Mouse (Mus musculus): ENCODE results near the gene Dixdc1. TPM values are rescaled to one million over a fixed set of nuclear protein-coding genes. Genes with fewer than 3 reads are reported as not detected.

The Dixdc1 gene
- polyA plus RNA-seq (2015; fragmentation: Nextera tagmentation; extraction: Ambion mirVana) = 8.3 and 8.5 TPM in 2 replicates

DNA sequence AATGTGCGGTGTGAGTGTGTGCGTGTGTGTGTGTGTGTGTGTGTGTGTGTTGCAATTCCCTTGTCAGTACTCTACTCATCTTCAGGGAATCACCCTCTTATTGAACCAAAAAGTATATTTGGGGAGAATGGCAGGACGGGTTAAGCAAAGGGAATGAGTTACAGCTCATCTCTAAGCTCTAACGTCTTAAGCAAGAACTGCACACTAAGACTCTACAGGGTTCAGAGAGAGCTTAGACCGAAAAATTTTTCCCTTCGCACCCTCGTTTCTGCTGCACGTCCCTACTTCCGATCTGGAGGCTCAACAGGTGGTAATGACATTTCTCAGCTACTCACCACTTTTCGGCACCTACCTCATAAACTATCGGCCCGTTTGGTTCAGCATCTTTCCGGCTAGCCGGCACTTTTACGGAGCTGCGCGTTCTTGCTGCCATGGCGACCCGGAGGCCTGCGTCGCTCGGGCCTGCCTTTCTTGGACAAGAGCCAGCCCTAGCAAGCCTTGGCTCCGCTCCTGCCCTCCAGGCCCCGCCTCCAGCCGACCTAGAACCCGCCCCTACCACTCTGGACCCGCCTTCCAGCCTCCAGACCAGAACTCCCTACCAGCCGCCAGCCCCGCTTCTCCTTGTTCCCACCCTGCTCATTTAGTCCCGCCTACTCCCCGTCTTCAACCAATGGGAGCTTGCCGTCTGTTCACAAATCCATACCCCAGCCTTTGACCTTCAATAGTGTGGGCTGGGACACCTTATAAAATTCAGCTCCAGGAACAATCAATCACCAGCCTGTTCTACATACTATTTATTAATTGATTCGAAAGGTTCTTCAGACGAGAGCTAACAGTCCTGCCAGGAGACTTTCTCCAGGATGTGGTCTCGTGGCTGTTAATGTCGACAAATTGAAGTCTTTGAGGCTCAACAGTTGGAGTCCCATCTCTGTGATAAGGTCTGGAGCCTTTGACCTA, at the start of gene Dixdc1:
Gene Dixdc1 (minus strand): TSS at position 604 of the 957 bp plus-strand sequence.
- WGBS = 13% methylated on average over 36 of the region's 36 CpGs
- Histone ChIP-seq H3K9ac (peak within 1 kb of the TSS; percentile 23; the same call in 1 of the 2 replicates), H3K4me1 (peaks cover 13% of the 10 kb centered on the region), H3K27ac (peak within 1 kb of the TSS; percentile 1; the same call in 1 of the 2 replicates), H3K4me2 (peak within 1 kb of the TSS; percentile 66), H3K27me3 (peaks cover 3% of the 10 kb centered on the region; the same call in 1 of the 2 replicates), H3K36me3 (no peaks in the 10 kb centered on the region), H3K4me3 (replicated peaks) (peak within 1 kb of the TSS; percentile 41), H3K9me3 (replicated peaks) (no peaks in the 10 kb centered on the region)
- ATAC-seq (replicated peaks; ENCODE audit: low FRiP score) = peak; percentile 99

DNA sequence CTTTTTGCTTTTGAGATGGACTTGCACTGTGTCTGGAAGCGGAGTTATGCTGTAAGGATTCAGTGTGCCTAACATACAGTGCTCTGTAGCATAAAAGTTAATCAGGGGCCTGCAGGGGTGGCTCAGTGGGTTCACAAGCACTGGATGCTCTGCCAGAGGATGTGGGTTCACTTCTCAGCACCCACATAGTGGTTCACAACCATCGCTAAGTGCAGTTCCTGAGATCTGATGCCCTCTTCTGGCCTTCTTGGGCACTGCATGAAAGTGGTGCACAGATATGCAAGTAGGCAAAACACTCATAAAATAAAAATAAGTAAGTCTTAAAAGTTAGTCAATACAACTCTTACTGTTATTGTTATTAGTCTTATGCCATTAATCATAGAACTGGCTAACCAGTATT, 42.8 kb upstream of the Dixdc1 start:
- Histone ChIP-seq H3K4me3 (replicated peaks) (no peak overlapping the region), H3K36me3 (peaks cover 91% of the 10 kb centered on the region), H3K27me3 (no peaks in the 10 kb centered on the region), H3K4me2 (no peak overlapping the region), H3K27ac (no peak overlapping the region), H3K9ac (no peak overlapping the region), H3K9me3 (replicated peaks) (no peaks in the 10 kb centered on the region), H3K4me1 (no peaks in the 10 kb centered on the region)
- 82% methylated on average over 2 of the region's 2 CpGs for WGBS
- no peak for ATAC-seq (replicated peaks; ENCODE audit: low FRiP score)

DNA sequence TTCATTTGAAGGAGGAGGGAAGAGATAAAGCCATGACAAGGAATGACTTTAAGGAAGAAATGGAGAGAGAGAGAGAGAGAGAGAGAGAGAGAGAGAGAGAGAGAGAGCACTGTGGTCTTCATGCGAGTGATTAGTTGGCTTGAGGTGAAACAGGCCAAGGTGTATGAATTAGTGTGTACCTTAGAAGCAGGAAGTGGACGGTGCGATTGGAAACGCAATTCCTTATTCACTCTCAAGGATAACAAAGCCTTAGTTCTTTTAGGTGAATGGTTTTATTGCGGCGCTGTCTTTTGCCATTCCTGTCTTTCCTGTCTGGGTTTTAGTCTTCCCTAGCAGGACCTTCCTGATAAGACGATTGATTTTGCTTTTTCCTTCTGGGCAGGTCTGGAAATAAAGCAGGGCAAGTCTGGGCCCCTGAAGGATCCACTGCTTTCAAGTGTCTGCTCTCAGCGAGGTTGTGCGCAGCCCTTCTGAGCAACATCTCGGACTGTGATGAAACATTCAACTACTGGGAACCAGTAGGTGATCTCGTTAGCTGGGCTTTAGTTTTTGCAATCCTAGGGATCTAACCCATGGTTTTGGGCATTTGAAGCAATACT, 36.9 kb upstream of the Dixdc1 start:
- H3K9ac ChIP-seq = peak overlapping the region; percentile 94
- H3K27ac ChIP-seq = no peak overlapping the region
- peak overlapping the region; percentile 90 for H3K4me2 ChIP-seq
- H3K36me3 ChIP-seq = peaks cover 44% of the 10 kb centered on the region
- H3K9me3 ChIP-seq (replicated peaks) = no peaks in the 10 kb centered on the region
- 55% methylated on average over 11 of the region's 11 CpGs for WGBS
- ATAC-seq (replicated peaks; ENCODE audit: low FRiP score) = no peak
- H3K4me1 ChIP-seq = peaks cover 19% of the 10 kb centered on the region
- peak overlapping the region; percentile 94 for H3K4me3 ChIP-seq (replicated peaks)
- H3K27me3 ChIP-seq = no peaks in the 10 kb centered on the region

DNA sequence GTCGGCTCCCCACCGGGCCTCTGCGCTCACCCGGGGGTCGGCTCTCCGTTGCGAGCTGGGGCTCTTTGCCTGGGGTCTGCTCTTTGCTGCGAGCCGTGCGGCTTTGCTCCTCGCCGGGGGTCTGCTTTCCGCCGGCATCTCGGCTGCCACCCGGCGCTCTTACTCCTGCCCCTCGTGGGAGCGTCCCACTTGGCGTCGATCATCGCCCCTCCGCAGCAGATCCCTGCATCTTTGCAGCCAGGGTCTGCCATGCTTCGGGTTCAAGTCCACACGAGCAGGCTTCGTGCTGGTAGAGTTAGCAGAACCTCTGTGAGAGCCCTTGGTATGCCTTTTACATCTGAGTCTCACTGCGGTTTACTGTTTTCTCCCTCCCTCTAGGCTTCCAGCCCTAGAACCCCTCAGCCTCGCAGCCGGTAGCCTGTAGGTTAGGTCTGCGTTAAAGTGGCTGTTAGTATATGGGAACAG, 36.4 kb upstream of the Dixdc1 start:
- H3K4me3 ChIP-seq (replicated peaks) = peak overlapping the region; percentile 94
- peak; percentile 41 for ATAC-seq (replicated peaks; ENCODE audit: low FRiP score)
- peaks cover 39% of the 10 kb centered on the region for H3K36me3 ChIP-seq
- peak overlapping the region; percentile 94 for H3K9ac ChIP-seq
- peak overlapping the region; percentile 81 for H3K27ac ChIP-seq
- H3K4me1 ChIP-seq = peaks cover 19% of the 10 kb centered on the region
- no peaks in the 10 kb centered on the region for H3K9me3 ChIP-seq (replicated peaks)
- H3K4me2 ChIP-seq = peak overlapping the region; percentile 90
- under 1% methylated on average over 30 of the region's 30 CpGs for WGBS
- no peaks in the 10 kb centered on the region for H3K27me3 ChIP-seq

DNA sequence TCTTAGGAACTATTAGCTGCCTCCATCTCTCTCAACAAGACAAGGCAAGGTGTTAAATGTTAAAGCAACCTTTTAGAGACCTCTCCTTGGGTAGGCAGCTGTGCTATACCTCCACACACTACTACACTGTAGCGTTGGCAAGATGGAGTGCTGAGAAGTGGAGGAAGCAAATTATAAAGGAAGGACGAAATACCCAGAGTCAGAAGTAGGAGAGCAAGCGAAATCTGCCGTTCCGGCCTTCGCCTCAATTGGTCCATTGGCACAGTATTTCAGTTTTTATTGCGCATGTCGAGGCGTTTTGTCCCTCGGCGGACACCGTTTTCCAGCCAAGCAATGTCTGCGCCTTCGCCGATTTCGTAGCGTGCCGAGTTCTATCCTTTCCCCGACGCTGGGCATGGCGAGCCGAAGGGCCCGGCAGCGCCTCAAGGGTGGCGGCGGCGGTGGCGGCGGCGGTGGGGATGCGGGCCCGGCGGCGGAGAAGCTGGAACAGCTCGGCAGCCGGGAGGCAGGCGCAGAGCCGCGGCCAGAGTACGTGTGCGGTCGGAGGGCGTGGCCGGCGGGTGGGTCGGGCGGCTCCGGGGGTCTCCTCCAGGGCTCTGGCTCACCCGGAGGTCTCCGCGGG, 35.8 kb upstream of the Dixdc1 start, which contains the start of the genes Alg9 and 1110032A03Rik:
Gene Alg9 (plus strand): TSS at position 29 of the 622 bp plus-strand sequence.
Gene 1110032A03Rik (minus strand): TSS at position 530 of the 622 bp plus-strand sequence.
- Histone ChIP-seq H3K4me1 (peaks cover 19% of the 10 kb centered on the region), H3K4me3 (replicated peaks) (peak within 1 kb of the TSS; percentile 94), H3K4me2 (peak within 1 kb of the TSS; percentile 90), H3K9me3 (replicated peaks) (no peaks in the 10 kb centered on the region), H3K27ac (peak within 1 kb of the TSS; percentile 81), H3K36me3 (peaks cover 34% of the 10 kb centered on the region), H3K27me3 (no peaks in the 10 kb centered on the region), H3K9ac (peak within 1 kb of the TSS; percentile 94)
- ATAC-seq (replicated peaks; ENCODE audit: low FRiP score) = peak; percentile 86
- under 1% methylated on average over 36 of the region's 51 CpGs for WGBS

DNA sequence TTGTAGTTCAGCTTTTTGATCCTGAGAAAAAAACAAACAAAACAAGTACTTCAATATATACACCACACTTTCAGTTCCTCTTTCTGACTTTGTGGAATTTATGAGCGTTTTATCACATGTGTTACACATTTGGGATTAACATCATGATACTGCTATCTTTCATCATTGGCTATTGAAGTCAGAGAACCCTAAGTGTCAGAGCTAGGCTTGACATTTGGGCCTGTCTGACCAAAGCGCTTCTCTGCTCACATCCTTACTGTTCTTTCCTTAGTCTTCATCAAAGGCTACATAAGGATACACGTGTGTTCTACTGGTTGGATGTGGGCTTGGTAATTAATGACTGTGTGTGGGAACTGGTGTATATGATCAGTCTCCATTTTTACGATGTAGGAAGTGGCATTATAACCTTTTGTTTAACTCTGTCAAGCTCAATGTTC, 34.7 kb upstream of the Dixdc1 start:
- peak overlapping the region; percentile 94 for H3K4me3 ChIP-seq (replicated peaks)
- H3K36me3 ChIP-seq = peaks cover 23% of the 10 kb centered on the region
- H3K27me3 ChIP-seq = no peaks in the 10 kb centered on the region
- ATAC-seq (replicated peaks; ENCODE audit: low FRiP score) = no peak
- no peaks in the 10 kb centered on the region for H3K9me3 ChIP-seq (replicated peaks)
- H3K4me1 ChIP-seq = peaks cover 26% of the 10 kb centered on the region
- H3K9ac ChIP-seq = peak overlapping the region; percentile 94; the same call in 1 of the 2 replicates
- no peak overlapping the region for H3K27ac ChIP-seq
- H3K4me2 ChIP-seq = peak overlapping the region; percentile 90
- 56% methylated on average over 4 of the region's 4 CpGs for WGBS

DNA sequence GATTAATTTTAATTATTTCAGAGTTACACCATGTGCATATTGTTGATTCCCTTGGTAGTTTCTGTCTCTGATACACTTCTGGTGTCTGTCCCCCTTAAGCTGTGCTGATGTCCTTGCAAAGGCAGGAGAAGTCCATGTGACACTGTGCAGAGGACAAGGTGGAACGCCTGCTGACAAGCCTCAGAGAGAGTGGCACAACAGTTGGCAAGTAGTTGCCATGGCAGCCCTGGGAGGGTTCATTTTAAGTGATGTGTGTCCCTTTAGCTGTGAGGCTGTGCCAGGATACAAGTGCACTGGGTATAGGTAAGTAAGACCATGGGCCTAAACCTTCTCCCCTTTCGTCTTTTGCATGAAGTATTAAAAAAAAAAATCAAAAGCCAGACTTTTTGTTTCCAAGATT, 30.7 kb upstream of the Dixdc1 start:
- Histone ChIP-seq H3K4me3 (replicated peaks) (no peak overlapping the region), H3K36me3 (peaks cover 11% of the 10 kb centered on the region), H3K9me3 (replicated peaks) (no peaks in the 10 kb centered on the region), H3K4me2 (no peak overlapping the region), H3K4me1 (peaks cover 31% of the 10 kb centered on the region), H3K9ac (no peak overlapping the region), H3K27me3 (no peaks in the 10 kb centered on the region), H3K27ac (no peak overlapping the region)
- WGBS = 94% methylated on average over 2 of the region's 2 CpGs
- ATAC-seq (replicated peaks; ENCODE audit: low FRiP score) = no peak

DNA sequence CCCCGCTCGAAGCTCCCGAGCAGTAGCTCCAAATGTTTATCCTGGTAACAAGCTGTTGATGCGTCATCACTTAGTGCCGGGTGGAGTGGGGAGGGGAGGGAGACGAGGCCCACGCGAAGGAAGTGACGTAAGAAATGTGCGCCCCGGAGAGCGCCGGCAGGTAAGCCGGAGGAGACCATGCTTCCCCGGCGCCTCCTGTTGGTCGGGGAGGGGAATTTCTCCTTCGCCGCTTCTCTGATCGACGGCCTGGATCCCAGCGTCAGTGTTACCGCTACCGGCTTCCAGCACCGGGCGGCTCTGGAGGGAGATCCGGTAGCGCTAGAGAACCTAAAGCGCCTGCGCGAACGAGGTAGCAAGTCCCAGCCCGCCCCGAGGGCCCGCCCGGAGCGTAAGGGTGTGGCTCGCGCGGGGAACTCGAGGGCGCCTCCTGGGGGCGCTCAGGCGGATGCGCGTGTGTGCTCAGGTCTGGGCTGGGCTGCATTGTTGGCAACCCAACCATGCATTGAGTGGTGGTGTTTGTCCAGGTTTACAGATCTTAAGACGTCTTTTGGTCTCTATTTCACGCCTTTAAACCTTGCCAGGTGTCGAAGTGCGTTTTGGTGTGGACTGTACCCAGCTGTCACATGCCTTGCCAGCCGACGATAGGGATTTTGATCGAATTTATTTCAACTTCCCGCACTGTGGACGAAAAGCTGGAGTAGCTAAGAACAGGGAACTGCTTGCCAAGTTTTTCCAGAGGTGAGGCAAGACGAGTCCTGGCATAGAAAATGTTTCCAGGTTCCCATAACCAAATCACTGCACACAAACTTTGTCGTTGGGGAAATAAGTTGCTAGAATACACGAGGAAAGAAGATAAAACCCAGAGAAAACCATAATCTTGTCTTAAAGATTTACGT, 29.0 kb upstream of the Dixdc1 start, which contains the start of gene Fdxacb1:
Gene Fdxacb1 (plus strand): TSS at position 130 of the 896 bp plus-strand sequence.
- Histone ChIP-seq H3K9ac (peak within 1 kb of the TSS; percentile 51), H3K4me2 (peak within 1 kb of the TSS; percentile 74), H3K27me3 (no peaks in the 10 kb centered on the region), H3K4me1 (peaks cover 21% of the 10 kb centered on the region), H3K36me3 (peaks cover 16% of the 10 kb centered on the region), H3K4me3 (replicated peaks) (peak within 1 kb of the TSS; percentile 60), H3K27ac (peak within 1 kb of the TSS; percentile 95), H3K9me3 (replicated peaks) (no peaks in the 10 kb centered on the region)
- ATAC-seq (replicated peaks; ENCODE audit: low FRiP score) = peak; percentile 98
- WGBS = 3% methylated on average over 59 of the region's 59 CpGs

DNA sequence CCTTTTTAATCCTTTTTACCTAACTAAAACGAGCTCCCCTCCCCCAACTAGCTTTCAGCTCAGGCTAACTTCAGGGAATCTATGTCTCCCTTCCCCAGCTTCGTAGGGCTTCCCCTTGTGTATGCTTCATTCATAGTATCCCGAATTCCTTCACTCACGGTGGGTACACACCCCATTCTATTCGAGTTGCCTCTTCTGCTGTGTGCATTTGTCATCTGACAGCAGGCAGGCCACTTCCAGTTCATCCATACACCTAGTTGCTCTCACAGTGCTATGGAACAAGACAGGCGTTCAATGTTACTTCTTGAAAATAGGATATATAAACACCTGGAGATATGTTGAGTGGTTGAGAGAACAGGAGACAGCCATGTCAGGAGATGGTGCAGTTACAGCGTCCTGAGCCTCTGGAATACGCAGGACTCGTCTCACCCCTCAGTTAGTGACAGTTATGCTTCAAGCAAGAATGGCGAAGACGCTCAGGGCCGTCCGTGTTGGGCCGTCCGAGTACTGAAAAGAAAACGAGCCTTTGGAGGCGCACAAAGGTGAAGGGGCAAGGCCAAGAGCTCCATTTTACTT, 28.3 kb upstream of the Dixdc1 start:
- H3K27ac ChIP-seq = peak overlapping the region; percentile 95
- H3K9me3 ChIP-seq (replicated peaks) = no peaks in the 10 kb centered on the region
- peak overlapping the region; percentile 74 for H3K4me2 ChIP-seq
- peak overlapping the region; percentile 60 for H3K4me3 ChIP-seq (replicated peaks)
- peaks cover 21% of the 10 kb centered on the region for H3K4me1 ChIP-seq
- 7% methylated on average over 17 of the region's 17 CpGs for WGBS
- ATAC-seq (replicated peaks; ENCODE audit: low FRiP score) = no peak; the same call in 1 of the 2 replicates
- H3K27me3 ChIP-seq = no peaks in the 10 kb centered on the region
- peak overlapping the region; percentile 51 for H3K9ac ChIP-seq
- H3K36me3 ChIP-seq = peaks cover 16% of the 10 kb centered on the region

DNA sequence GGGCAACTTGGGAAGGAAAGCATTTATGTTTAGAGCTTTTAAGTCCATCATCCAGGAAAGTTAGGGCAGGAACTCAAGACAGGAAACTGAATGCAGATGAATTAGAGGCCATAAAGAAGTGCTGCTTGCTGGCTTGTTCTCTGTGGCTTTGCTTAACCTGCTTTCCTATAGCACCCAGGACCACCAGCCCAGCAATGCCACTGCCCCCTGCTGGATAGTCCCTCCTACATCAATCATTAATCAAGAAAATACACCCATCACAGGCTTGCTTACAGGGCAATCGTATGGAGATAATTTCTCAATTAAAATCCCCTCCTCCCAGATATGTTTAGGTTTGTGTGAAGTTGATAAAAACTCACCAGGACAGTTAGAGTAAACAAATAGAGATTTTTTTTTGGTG, 24.0 kb upstream of the Dixdc1 start:
- no peak overlapping the region for H3K4me2 ChIP-seq
- WGBS = 57% methylated on average over 1 of the region's 1 CpGs
- no peak overlapping the region for H3K27ac ChIP-seq
- H3K4me3 ChIP-seq (replicated peaks) = no peak overlapping the region
- H3K27me3 ChIP-seq = no peaks in the 10 kb centered on the region
- H3K4me1 ChIP-seq = peaks cover 10% of the 10 kb centered on the region
- no peak overlapping the region for H3K9ac ChIP-seq
- 0 out of 2 replicates have a peak, but pooled peaks cover 5% of the 10 kb centered on the region for H3K36me3 ChIP-seq
- H3K9me3 ChIP-seq (replicated peaks) = no peaks in the 10 kb centered on the region
- ATAC-seq (replicated peaks; ENCODE audit: low FRiP score) = no peak

Measured in kidney, embryonic 15.5 days (tissue).